Mouse (Mus musculus): Measurements from ENCODE around the gene Mtss1l.

GRCm38 (mm10) chr8:110731346-110731859, 10.1 kb downstream of the Mtss1l start:
- TF ChIP-seq POLR2A (IDR thresholded peaks at IDR 0.05; ENCODE audit: insufficient read depth, low read depth, low read length): no peak
- TF ChIP-seq CTCF (IDR thresholded peaks at IDR 0.05; ENCODE audit: insufficient read depth, low read depth, low read length): no peak
